Mouse (Mus musculus) kidney, embryonic 16.5 days (tissue): ENCODE results near the gene Gga2. TPM values are rescaled to one million over a fixed set of nuclear protein-coding genes. Genes with fewer than 3 reads are reported as not detected.

Source experiments
- ATAC-seq: fragments of 200-750 bp; cut with Nextera tagmentation; 2 replicates; pipeline ENCODE4 v1.8.0; 2017; ENCODE audit warnings: moderate TSS enrichment; ENCODE audit not compliant: low FRiP score, low TSS enrichment
- H3K27ac ChIP-seq: fragments of 300-500 bp; sonication (generic); 2 replicates; pipeline ENCODE4 v1.5.1; 2014; ENCODE audit warnings: low read length
- H3K27me3 ChIP-seq: fragments of 300-500 bp; sonication (generic); 2 replicates; pipeline ENCODE4 v1.6.1; 2014; ENCODE audit warnings: low read length, control low read depth, mixed read lengths; ENCODE audit not compliant: insufficient read depth
- H3K36me3 ChIP-seq: fragments of 300-500 bp; sonication (generic); 2 replicates; pipeline ENCODE4 v1.6.1; 2014; ENCODE audit warnings: low read length, control low read depth, mixed read lengths; ENCODE audit not compliant: insufficient read depth
- H3K4me1 ChIP-seq: fragments of 300-500 bp; sonication (generic); 2 replicates; pipeline ENCODE4 v1.6.1; 2014; ENCODE audit warnings: low read length, control low read depth, mixed read lengths; ENCODE audit not compliant: insufficient read depth
- H3K4me2 ChIP-seq: fragments of 300-500 bp; sonication (generic); replicated peaks from 2 replicates; pipeline ENCODE4 v1.6.1; 2014; ENCODE audit warnings: low read depth, low read length
- H3K4me3 ChIP-seq: fragments of 300-500 bp; sonication (generic); 2 replicates; pipeline ENCODE4 v1.5.1; 2014; ENCODE audit warnings: mild to moderate bottlenecking, low read length
- H3K9ac ChIP-seq: fragments of 300-500 bp; sonication (generic); replicated peaks from 2 replicates; pipeline ENCODE4 v1.6.1; 2014; ENCODE audit warnings: low read length
- H3K9me3 ChIP-seq: fragments of 300-500 bp; sonication (generic); 2 replicates; pipeline ENCODE4 v1.6.1; 2016; ENCODE audit warnings: low read length, control low read depth
- WGBS: fragments of 180-500 bp; shearing (Covaris S2); extraction: QIAGEN DNeasy Blood & Tissue Kit; methylation state at CpG from one replicate; pipeline ENCODE4 v1.1.7; 2014; 5-methylcytosine and 5-hydroxymethylcytosine counted together
- polyA plus RNA-seq: library from polyadenylated mRNA; unstranded; fragments of >200 nt; fragmentation: Nextera tagmentation; extraction: Ambion mirVana; gene quantifications from 2 replicates; pipeline ENCODE4 v1.2.1, GENCODE M21; 2015

The Gga2 gene
- 89.3 and 89.6 TPM in 2 replicates for polyA plus RNA-seq

DNA sequence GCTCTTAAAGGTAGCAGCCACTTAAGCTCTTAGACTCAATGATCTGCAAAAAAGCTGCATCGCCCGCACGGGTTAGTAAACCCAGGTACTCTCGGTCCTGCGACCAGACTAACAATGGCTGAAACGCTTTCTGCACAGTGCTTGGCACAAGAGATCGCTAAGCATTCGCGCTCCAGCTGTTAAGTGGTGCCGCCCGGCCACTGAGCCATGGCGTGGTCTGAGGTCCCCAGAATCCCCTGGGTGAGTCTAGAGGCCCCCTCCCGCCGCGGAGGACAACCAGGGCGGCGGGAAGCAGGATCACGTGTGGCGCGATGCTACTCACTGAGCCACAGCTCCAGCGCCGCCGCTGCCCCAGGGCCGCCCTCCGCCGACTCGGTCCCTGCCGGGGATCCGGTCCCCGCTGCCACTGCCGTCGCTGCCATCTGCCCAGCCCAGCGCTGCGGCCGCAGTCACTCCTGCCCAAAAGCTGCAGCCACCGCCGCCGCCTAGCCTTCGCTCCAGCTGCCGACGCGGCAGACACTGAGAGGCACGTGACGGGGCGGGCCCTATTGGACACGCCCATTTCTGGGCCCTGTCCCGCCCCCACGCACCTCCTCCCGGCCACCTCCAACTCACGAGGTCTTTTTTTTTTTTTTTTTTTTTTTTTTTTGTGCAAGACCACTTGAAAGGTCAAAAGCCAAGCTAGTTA, at the start of gene Gga2:
Gga2 (minus strand) TSS at position 556 of the 688 bp plus-strand sequence.
- Histone ChIP-seq H3K4me2 (peak within 1 kb of the TSS; percentile 79), H3K36me3 (0 out of 2 replicates have a peak, but pooled peaks cover 2% of the 10 kb centered on the region), H3K27ac (peak within 1 kb of the TSS; percentile 82), H3K27me3 (no peaks in the 10 kb centered on the region), H3K9me3 (no peaks in the 10 kb centered on the region), H3K4me3 (peak within 1 kb of the TSS; percentile 66), H3K4me1 (peaks cover 29% of the 10 kb centered on the region), H3K9ac (peak within 1 kb of the TSS; percentile 82)
- peak; percentile 83 for ATAC-seq
- WGBS: under 1% methylated on average over 47 of the region's 50 CpGs

DNA sequence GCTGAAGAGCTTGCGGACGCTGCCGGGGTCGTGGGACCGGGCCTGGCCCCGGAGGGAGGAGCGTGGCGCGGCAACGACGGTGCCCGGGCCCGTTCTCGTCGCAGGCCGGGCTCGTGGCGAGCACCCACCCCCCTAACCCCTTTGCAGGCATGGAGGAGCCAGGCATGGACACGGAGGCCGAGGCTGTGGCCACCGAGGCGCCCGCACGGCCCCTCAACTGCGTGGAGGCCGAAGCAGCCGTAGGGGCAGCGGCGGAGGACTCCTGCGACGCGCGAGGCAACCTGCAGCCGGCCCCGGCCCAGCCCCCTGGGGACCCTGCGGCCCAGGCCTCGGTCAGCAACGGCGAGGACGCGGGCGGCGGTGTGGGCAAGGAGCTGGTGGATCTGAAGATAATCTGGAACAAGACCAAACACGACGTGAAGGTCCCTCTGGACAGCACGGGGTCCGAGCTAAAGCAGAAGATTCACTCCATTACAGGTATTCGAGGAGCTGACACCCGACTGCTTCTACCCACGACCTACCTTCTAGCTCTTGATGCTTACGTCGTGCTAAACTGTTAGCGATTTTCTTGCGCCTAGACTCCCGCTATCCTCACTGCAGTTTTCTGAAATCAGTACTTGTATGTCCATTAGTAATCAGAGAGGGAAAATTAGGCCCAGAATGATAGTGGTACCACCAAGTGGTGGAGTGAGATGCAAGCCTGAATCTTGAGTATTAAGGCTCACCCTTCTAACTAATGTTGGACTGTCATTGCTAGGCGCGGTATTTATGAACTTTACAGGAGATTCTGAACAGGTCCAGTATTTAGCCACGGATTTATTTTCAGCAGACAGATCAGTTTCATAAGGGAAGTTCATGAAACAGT, 46.7 kb upstream of the Gga2 start:
- WGBS: under 1% methylated on average over 50 of the region's 58 CpGs
- Histone ChIP-seq H3K4me1 (peaks cover 17% of the 10 kb centered on the region), H3K36me3 (peaks cover 26% of the 10 kb centered on the region), H3K27ac (peak overlapping the region; percentile 97), H3K27me3 (no peaks in the 10 kb centered on the region), H3K9me3 (no peaks in the 10 kb centered on the region), H3K4me3 (peak overlapping the region; percentile 99), H3K4me2 (peak overlapping the region; percentile 69), H3K9ac (peak overlapping the region; percentile 98)
- ATAC-seq: peak; percentile 43

DNA sequence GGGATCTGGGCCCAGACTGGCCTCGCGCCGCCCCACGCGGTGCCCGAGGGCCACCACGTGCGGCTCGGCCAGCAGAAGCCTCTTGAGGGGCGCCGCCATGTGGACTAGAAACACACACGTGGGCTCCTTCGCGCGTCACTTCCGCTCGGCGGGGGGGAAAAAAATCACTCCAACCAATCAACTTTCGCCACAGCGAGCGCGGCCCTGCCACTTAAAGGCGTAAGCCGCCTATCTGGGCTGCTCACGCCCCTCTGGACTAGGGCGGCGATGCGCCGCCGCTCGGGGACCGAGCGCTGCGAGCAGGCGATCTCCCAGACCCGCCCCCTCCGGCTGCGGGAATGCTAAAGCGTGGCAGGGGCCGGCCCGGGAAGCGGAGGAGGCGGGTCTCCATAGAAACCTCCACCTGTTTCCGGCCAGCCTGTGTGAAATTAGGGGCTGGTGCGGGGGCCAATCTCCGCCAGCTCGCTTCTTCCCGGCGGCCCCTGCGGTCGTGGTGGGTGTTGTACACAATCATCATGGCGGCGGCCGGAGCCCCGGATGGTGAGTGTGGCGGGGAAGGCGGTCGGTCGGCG, 46.0 kb upstream of the Gga2 start, which contains the start of the genes Ubfd1 and Ears2:
Ubfd1 (plus strand) TSS at position 231 of the 572 bp plus-strand sequence.
Ears2 (minus strand) TSS at position 319 of the 572 bp plus-strand sequence.
- ATAC-seq: peak; percentile 99
- peaks cover 24% of the 10 kb centered on the region for H3K36me3 ChIP-seq
- under 1% methylated on average over 57 of the region's 60 CpGs for WGBS
- peaks cover 17% of the 10 kb centered on the region for H3K4me1 ChIP-seq
- H3K9me3 ChIP-seq: no peaks in the 10 kb centered on the region
- H3K9ac ChIP-seq: peak within 1 kb of the TSS; percentile 98
- peak within 1 kb of the TSS; percentile 69 for H3K4me2 ChIP-seq
- peak within 1 kb of the TSS; percentile 97 for H3K27ac ChIP-seq
- H3K4me3 ChIP-seq: peak within 1 kb of the TSS; percentile 99
- H3K27me3 ChIP-seq: no peaks in the 10 kb centered on the region

DNA sequence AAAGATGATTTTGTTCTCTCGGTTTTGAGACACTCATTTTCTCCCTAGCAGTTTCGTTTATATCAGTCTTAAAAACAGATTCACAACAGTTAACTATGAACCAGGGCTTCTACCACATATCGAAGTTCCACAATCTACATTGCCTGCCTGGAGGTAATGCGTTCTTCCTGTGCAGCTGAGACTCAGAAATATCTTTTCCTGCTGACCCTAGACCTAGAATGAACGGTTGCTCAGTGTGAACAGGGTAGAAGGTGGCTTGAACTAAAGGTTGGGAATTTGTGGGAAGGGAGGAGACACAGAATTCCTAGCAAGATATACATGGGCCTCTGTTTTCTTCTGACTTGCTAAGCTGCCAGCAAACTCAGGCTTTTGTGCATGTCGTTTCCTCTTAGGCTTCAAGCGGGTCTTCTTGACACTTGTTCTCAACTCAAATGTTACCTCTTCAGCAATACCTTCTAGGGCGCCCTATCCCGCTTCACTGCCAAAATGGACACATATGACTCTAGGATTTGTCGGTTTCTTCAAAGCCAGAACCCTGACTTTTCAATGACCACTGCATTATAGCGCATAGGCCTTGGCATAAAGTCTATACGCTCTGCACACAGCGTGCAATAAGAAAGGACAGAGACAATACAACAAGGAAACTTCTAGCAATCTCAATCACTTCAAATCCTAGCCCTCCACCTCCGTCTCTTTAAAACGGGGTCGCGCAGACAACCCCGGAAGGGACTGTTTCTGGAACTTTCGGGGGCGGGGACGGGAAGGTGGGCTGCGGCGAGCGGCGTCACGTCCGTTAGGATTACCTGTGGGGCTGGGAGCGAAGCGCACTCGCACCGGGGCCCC, 45.3 kb upstream of the Gga2 start:
- 15% methylated on average over 31 of the region's 31 CpGs for WGBS
- peak overlapping the region; percentile 98 for H3K9ac ChIP-seq
- H3K4me3 ChIP-seq: peak overlapping the region; percentile 99
- peaks cover 18% of the 10 kb centered on the region for H3K36me3 ChIP-seq
- H3K9me3 ChIP-seq: no peaks in the 10 kb centered on the region
- no peaks in the 10 kb centered on the region for H3K27me3 ChIP-seq
- ATAC-seq: no peak; the same call in 1 of the 2 replicates
- peak overlapping the region; percentile 69 for H3K4me2 ChIP-seq
- peak overlapping the region; percentile 97 for H3K27ac ChIP-seq
- H3K4me1 ChIP-seq: peaks cover 17% of the 10 kb centered on the region

- Histone ChIP-seq H3K9me3 (no peaks in the 10 kb centered on the region), H3K9ac (peak overlapping the region; percentile 98; the same call in 1 of the 2 replicates), H3K27me3 (no peaks in the 10 kb centered on the region), H3K36me3 (peaks cover 15% of the 10 kb centered on the region), H3K4me2 (peak overlapping the region; percentile 69), H3K4me3 (peak overlapping the region; percentile 99), H3K4me1 (peaks cover 17% of the 10 kb centered on the region), H3K27ac (no peak overlapping the region; the same call in 1 of the 2 replicates)
- WGBS: 67% methylated on average over 1 of the region's 1 CpGs
- ATAC-seq: no peak
Observed at GRCm38 (mm10) chr7:122065656-122066055, 44.6 kb upstream of the Gga2 start.

GRCm38 (mm10) chr7:122056633-122057032, 35.6 kb upstream of the Gga2 start:
- Histone ChIP-seq H3K4me3 (no peak overlapping the region), H3K36me3 (peaks cover 36% of the 10 kb centered on the region), H3K9ac (no peak overlapping the region), H3K4me1 (no peaks in the 10 kb centered on the region), H3K9me3 (peaks cover 4% of the 10 kb centered on the region; the same call in 1 of the 2 replicates), H3K27ac (no peak overlapping the region), H3K4me2 (no peak overlapping the region), H3K27me3 (no peaks in the 10 kb centered on the region)
- no peak for ATAC-seq
- 84% methylated on average over 5 of the region's 5 CpGs for WGBS

- ATAC-seq: 0 out of 2 replicates have a peak, but pooled peaks have one; percentile 27
- H3K27me3 ChIP-seq: no peaks in the 10 kb centered on the region
- WGBS: 65% methylated on average over 1 of the region's 1 CpGs
- peaks cover 49% of the 10 kb centered on the region for H3K36me3 ChIP-seq
- no peak overlapping the region for H3K4me2 ChIP-seq
- no peaks in the 10 kb centered on the region for H3K4me1 ChIP-seq
- H3K4me3 ChIP-seq: no peak overlapping the region
- H3K27ac ChIP-seq: peak overlapping the region; percentile 51
- H3K9ac ChIP-seq: no peak overlapping the region
- H3K9me3 ChIP-seq: no peaks in the 10 kb centered on the region
Observed at GRCm38 (mm10) chr7:122050834-122051233, 29.8 kb upstream of the Gga2 start.

- Histone ChIP-seq H3K4me3 (no peak overlapping the region), H3K36me3 (peaks cover 27% of the 10 kb centered on the region), H3K27ac (no peak overlapping the region), H3K4me2 (no peak overlapping the region), H3K9me3 (no peaks in the 10 kb centered on the region), H3K4me1 (no peaks in the 10 kb centered on the region), H3K9ac (no peak overlapping the region), H3K27me3 (no peaks in the 10 kb centered on the region)
- no peak for ATAC-seq
- WGBS: 98% methylated on average over 9 of the region's 9 CpGs
Observed at GRCm38 (mm10) chr7:122048191-122048590, 27.2 kb upstream of the Gga2 start.

DNA sequence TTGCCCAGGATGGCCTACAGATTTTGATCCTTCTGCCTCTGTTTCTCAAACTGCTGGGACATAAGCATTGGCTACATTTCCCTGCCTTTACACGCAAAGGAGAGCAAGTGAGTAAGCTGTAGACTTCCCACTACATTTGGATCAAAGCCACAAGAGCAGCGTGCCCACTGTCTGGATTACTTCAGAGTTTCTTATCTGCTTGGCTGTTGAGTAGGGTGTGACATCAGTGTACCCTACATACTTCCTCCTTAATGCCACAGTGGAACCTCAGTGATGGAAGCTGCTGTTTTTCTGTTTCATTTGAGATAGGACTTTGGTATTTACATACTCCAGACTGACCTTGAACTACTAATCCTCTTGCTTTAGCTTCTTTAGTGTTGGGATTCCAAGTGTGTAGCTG, 25.8 kb upstream of the Gga2 start:
- 89% methylated on average over 2 of the region's 2 CpGs for WGBS
- Histone ChIP-seq H3K9me3 (no peaks in the 10 kb centered on the region), H3K9ac (no peak overlapping the region), H3K36me3 (peaks cover 27% of the 10 kb centered on the region), H3K4me2 (no peak overlapping the region), H3K27me3 (no peaks in the 10 kb centered on the region), H3K4me3 (no peak overlapping the region), H3K27ac (no peak overlapping the region), H3K4me1 (no peaks in the 10 kb centered on the region)
- ATAC-seq: no peak
